Comparison of ENCODE assay signal across 8 mouse cellular contexts in genomic region chr1:74296477-74296876, GRCm38 (mm10). TPM values are rescaled to one million over a fixed set of nuclear protein-coding genes. Genes with fewer than 3 reads are reported as not detected.
DNase-seq lines count a peak whose midpoint lies in the region; ATAC-seq and TF ChIP-seq lines count a peak whose summit lies in the region.

No protein-coding gene starts in this region.

- H3K4me2 ChIP-seq in heart, embryonic 15.5 days: peak overlapping the region; percentile 68
- no peak overlapping the region for H3K4me2 ChIP-seq in hindbrain, embryonic 11.5 days (replicated peaks; ENCODE audit: low read depth, low read length)
- peak overlapping the region; percentile 59 for H3K4me2 ChIP-seq in lung, postnatal 0 days (replicated peaks; ENCODE audit: low read depth, low read length)

- 21% methylated on average over 6 of the region's 6 CpGs for WGBS in heart, embryonic 15.5 days
- WGBS in hindbrain, embryonic 11.5 days: 67% methylated on average over 6 of the region's 6 CpGs
- 27% methylated on average over 6 of the region's 6 CpGs for WGBS in lung, postnatal 0 days

- ATAC-seq in heart, embryonic 15.5 days (replicated peaks; ENCODE audit: insufficient number of reproducible peaks, insufficient read depth, low FRiP score, low read depth): no peak
- no peak for ATAC-seq in hindbrain, embryonic 11.5 days (ENCODE audit: low FRiP score)
- no peak for ATAC-seq in lung, postnatal 0 days

- intact Hi-C loops in heart, postnatal 36 days (cut with DNase I): no loop called here

- H3K27me3 ChIP-seq in heart, embryonic 15.5 days: no peaks in the 10 kb centered on the region
- no peaks in the 10 kb centered on the region for H3K27me3 ChIP-seq in hindbrain, embryonic 11.5 days (ENCODE audit: control insufficient read depth, insufficient read depth, low read length)
- H3K27me3 ChIP-seq in lung, postnatal 0 days (replicated peaks; ENCODE audit: insufficient read depth, low read length): no peaks in the 10 kb centered on the region

- peak overlapping the region; percentile 55 for H3K9ac ChIP-seq in heart, embryonic 15.5 days
- no peak overlapping the region for H3K9ac ChIP-seq in hindbrain, embryonic 11.5 days (ENCODE audit: low read depth, low read length)
- peak overlapping the region; percentile 26; the same call in 1 of the 2 replicates for H3K9ac ChIP-seq in lung, postnatal 0 days (replicated peaks; ENCODE audit: low read depth)

- no peaks in the 10 kb centered on the region for H3K9me3 ChIP-seq in heart, embryonic 15.5 days (replicated peaks)
- H3K9me3 ChIP-seq in hindbrain, embryonic 11.5 days (ENCODE audit: control insufficient read depth, low read length): no peaks in the 10 kb centered on the region
- no peaks in the 10 kb centered on the region for H3K9me3 ChIP-seq in lung, postnatal 0 days (ENCODE audit: low read length)

- no peak for TF ChIP-seq CTCF in lung, postnatal 0 days (IDR thresholded peaks at IDR 0.05)

- peaks cover 19% of the 10 kb centered on the region; the same call in 1 of the 2 replicates for H3K36me3 ChIP-seq in heart, embryonic 15.5 days
- no peaks in the 10 kb centered on the region for H3K36me3 ChIP-seq in hindbrain, embryonic 11.5 days (ENCODE audit: control insufficient read depth, insufficient read depth, low read length)
- H3K36me3 ChIP-seq in lung, postnatal 0 days (ENCODE audit: insufficient read depth, low read length): peaks cover 22% of the 10 kb centered on the region; the same call in 1 of the 2 replicates

- H3K27ac ChIP-seq in heart, embryonic 15.5 days: peak overlapping the region; percentile 99
- peak overlapping the region; percentile 7; the same call in 1 of the 2 replicates for H3K27ac ChIP-seq in hindbrain, embryonic 11.5 days (ENCODE audit: low read depth, low read length)
- peak overlapping the region; percentile 99 for H3K27ac ChIP-seq in lung, postnatal 0 days (ENCODE audit: low read length)

- no peak for TF ChIP-seq EP300 in lung, postnatal 0 days (IDR thresholded peaks at IDR 0.05)

- peak overlapping the region; percentile 41 for H3K4me3 ChIP-seq in heart, embryonic 15.5 days
- no peak overlapping the region for H3K4me3 ChIP-seq in hindbrain, embryonic 11.5 days (ENCODE audit: low read depth, low read length)
- peak overlapping the region; percentile 16 for H3K4me3 ChIP-seq in lung, postnatal 0 days (ENCODE audit: low read depth, low read length)

- H3K4me1 ChIP-seq in heart, embryonic 15.5 days (replicated peaks): peaks cover 95% of the 10 kb centered on the region
- no peaks in the 10 kb centered on the region for H3K4me1 ChIP-seq in hindbrain, embryonic 11.5 days (replicated peaks; ENCODE audit: control insufficient read depth, insufficient read depth, low read length)
- peaks cover 72% of the 10 kb centered on the region for H3K4me1 ChIP-seq in lung, postnatal 0 days (ENCODE audit: insufficient read depth, low read depth, low read length)

- no peak for DNase-seq in heart, postnatal 36 days
- DNase-seq in NIH3T3 (ENCODE audit: low read depth): peak; percentile 50
- no peak for DNase-seq in hindbrain, embryonic 11.5 days (ENCODE audit: low spot score)
- no peak for DNase-seq in lung, postnatal 0 days (ENCODE audit: low spot score)
- no peak for DNase-seq in right cerebral cortex, postnatal 10 days (ENCODE audit: low spot score in 2 of 2)
- DNase-seq in Muller cell, postnatal 12 days (ENCODE audit: inconsistent ontology term): no peak
- no peak for DNase-seq in left cerebral cortex, adult 8-10 months (ENCODE audit: low spot score in 2 of 2)

RNA-seq across cellular contexts. Expression of gene Tmbim1, which starts 8.9 kb away (rescaled TPM):
- 44.9 and 48.1 TPM in 2 replicates for polyA plus RNA-seq in heart, embryonic 15.5 days (2015; fragmentation: Nextera tagmentation; extraction: Ambion mirVana)
- total RNA-seq in heart, postnatal 36 days (2021): 10 to 100 TPM; 45.8 to 50.5 TPM
- polyA plus RNA-seq in hindbrain, embryonic 11.5 days (2014; fragmentation: Nextera tagmentation; extraction: Ambion mirVana): 8.6 and 9.1 TPM in 2 replicates
- polyA plus RNA-seq in lung, postnatal 0 days (2015; fragmentation: Nextera tagmentation; extraction: Ambion mirVana): 148 and 149 TPM in 2 replicates
- 10 to 100 TPM; 28.2 to 32.3 (median 31.4) TPM for total RNA-seq in left cerebral cortex, adult 8-10 months (2022)

RNA-seq across cellular contexts. Expression of gene Pnkd, which starts 11.7 kb away (rescaled TPM):
- 276 and 288 TPM in 2 replicates for polyA plus RNA-seq in heart, embryonic 15.5 days (2015; fragmentation: Nextera tagmentation; extraction: Ambion mirVana)
- 100 to 1,000 TPM; 145 to 159 TPM for total RNA-seq in heart, postnatal 36 days (2021)
- 85.4 and 99.4 TPM in 2 replicates for polyA plus RNA-seq in hindbrain, embryonic 11.5 days (2014; fragmentation: Nextera tagmentation; extraction: Ambion mirVana)
- 88.7 and 91.4 TPM in 2 replicates for polyA plus RNA-seq in lung, postnatal 0 days (2015; fragmentation: Nextera tagmentation; extraction: Ambion mirVana)
- 100 to 1,000 TPM; 162 to 185 (median 173) TPM for total RNA-seq in left cerebral cortex, adult 8-10 months (2022)

RNA-seq across cellular contexts. Expression of gene Aamp, which starts 11.9 kb away (rescaled TPM):
- polyA plus RNA-seq in heart, embryonic 15.5 days (2015; fragmentation: Nextera tagmentation; extraction: Ambion mirVana): 168 and 209 TPM in 2 replicates
- 100 to 1,000 TPM; 102 to 104 TPM for total RNA-seq in heart, postnatal 36 days (2021)
- 189 and 198 TPM in 2 replicates for polyA plus RNA-seq in hindbrain, embryonic 11.5 days (2014; fragmentation: Nextera tagmentation; extraction: Ambion mirVana)
- 213 and 214 TPM in 2 replicates for polyA plus RNA-seq in lung, postnatal 0 days (2015; fragmentation: Nextera tagmentation; extraction: Ambion mirVana)
- 100 to 1,000 TPM; 138 to 159 (median 148) TPM for total RNA-seq in left cerebral cortex, adult 8-10 months (2022)

RNA-seq across cellular contexts. Expression of gene Gpbar1, which starts 18.1 kb away (rescaled TPM):
- 0.13 and 0.34 TPM in 2 replicates for polyA plus RNA-seq in heart, embryonic 15.5 days (2015; fragmentation: Nextera tagmentation; extraction: Ambion mirVana)
- total RNA-seq in heart, postnatal 36 days (2021): not detected
- 0.32 TPM in 1 of 2 replicates, not detected in the other for polyA plus RNA-seq in hindbrain, embryonic 11.5 days (2014; fragmentation: Nextera tagmentation; extraction: Ambion mirVana)
- polyA plus RNA-seq in lung, postnatal 0 days (2015; fragmentation: Nextera tagmentation; extraction: Ambion mirVana): 0.18 and 0.30 TPM in 2 replicates
- total RNA-seq in left cerebral cortex, adult 8-10 months (2022): not detected

Comparison
In these comparisons a context has a peak if more than half of its experiments do, and no peak if none do; other contexts are left out.
1. H3K27ac ChIP-seq: peak in every context shown above with its lines; median percentile 99 in heart, embryonic 15.5 days; 99 in lung, postnatal 0 days; 7 in hindbrain, embryonic 11.5 days.